Mouse (Mus musculus) yolk sac, embryonic 10.5 days (tissue): ENCODE measurements around the gene Olfr1111.
"Not testable (repeated sequence)": the region's sequence is repeated elsewhere in the genome, so short reads cannot be mapped to it uniquely, and the experiment has no call there.

ENCODE experiments used
- DNase-seq: peaks from one replicate; pipeline ENCODE4 v3.0.0-alpha.2; 2017; ENCODE audit warnings: low spot score

Olfr1111 gene

GRCm38 (mm10) chr2:87152524-87152923, at the start of gene Olfr1111:
Olfr1111 (minus strand) TSS chr2:87152624.
- no peak for DNase-seq

- no peak for DNase-seq
These were observed 35.1 kb upstream of the Olfr1111 start, which contains the start of gene Olfr1112 for GRCm38 (mm10) chr2:87187498-87187897. Olfr1112 (plus strand) TSS chr2:87187798.

GRCm38 (mm10) chr2:87167731-87168130, 15.3 kb upstream of the Olfr1111 start:
- not testable (repeated sequence) for DNase-seq

- DNase-seq, result no peak
These were observed 12.2 kb downstream of the Olfr1111 start, which contains the start of gene Olfr1110 for GRCm38 (mm10) chr2:87140200-87140599. Olfr1110 (minus strand) TSS chr2:87140300.

- DNase-seq, result no peak
These were observed 38.0 kb downstream of the Olfr1111 start, which contains the start of gene Olfr259 for GRCm38 (mm10) chr2:87114467-87114866. Olfr259 (minus strand) TSS chr2:87114567.
